7 mouse cellular contexts compared by ENCODE assay signal in the genomic region with DNA sequence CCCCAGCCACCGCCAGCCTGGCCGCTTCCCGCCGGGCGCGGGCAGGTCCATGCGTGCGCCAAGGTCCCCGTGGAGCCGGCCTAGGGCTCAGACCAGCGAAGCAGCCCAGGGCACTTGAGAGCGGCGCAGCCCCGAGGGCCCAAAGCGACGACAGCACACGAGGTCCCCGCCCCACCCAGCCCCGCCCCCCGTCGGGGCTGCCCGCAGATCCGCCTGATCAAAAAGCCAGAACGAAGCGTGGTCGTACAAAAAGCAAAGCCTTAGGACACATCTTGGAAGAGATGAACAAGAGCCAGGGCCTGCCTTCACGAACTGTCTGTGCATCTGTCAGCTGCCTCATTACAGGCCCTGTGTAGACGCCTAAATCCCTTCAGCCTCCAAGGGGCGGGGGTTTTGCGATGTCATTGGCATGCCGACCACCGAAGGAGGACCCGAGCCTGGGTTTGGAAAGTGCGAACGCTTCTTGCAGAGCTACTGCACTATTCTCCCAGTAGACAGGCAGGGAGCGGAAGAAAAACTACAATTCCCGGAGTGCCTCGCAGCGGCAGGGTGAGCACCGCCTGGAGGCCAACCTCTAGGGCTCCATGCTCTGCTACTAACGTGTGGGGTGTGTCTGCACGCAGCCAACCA. TPM values are rescaled to one million over a fixed set of nuclear protein-coding genes. Genes with fewer than 3 reads are reported as not detected.
DNase-seq lines count a peak whose midpoint lies in the region; ATAC-seq lines count a peak whose summit lies in the region.

No protein-coding gene starts in this region.

- H3K9ac ChIP-seq in embryonic facial prominence, embryonic 11.5 days (replicated peaks; ENCODE audit: low read length) = peak overlapping the region; percentile 76
- peak overlapping the region; percentile 91 for H3K9ac ChIP-seq in limb, embryonic 11.5 days (ENCODE audit: low read length)
- H3K9ac ChIP-seq in midbrain, embryonic 14.5 days (replicated peaks; ENCODE audit: low read length) = peak overlapping the region; percentile 88

- H3K27me3 ChIP-seq in embryonic facial prominence, embryonic 11.5 days (ENCODE audit: control insufficient read depth, insufficient read depth, low read length) = no peaks in the 10 kb centered on the region
- no peaks in the 10 kb centered on the region for H3K27me3 ChIP-seq in limb, embryonic 11.5 days (ENCODE audit: control insufficient read depth, insufficient read depth, low read length)
- H3K27me3 ChIP-seq in midbrain, embryonic 14.5 days (ENCODE audit: control insufficient read depth, insufficient read depth, low read length) = no peaks in the 10 kb centered on the region

- peak overlapping the region; percentile 86 for H3K4me3 ChIP-seq in embryonic facial prominence, embryonic 11.5 days (ENCODE audit: low read depth, low read length)
- peak overlapping the region; percentile 70 for H3K4me3 ChIP-seq in limb, embryonic 11.5 days (ENCODE audit: low read depth, low read length)
- peak overlapping the region; percentile 95 for H3K4me3 ChIP-seq in midbrain, embryonic 14.5 days (replicated peaks; ENCODE audit: low read depth, low read length)

- no peaks in the 10 kb centered on the region for H3K4me1 ChIP-seq in embryonic facial prominence, embryonic 11.5 days (ENCODE audit: control insufficient read depth, insufficient read depth, low read length)
- peaks cover 7% of the 10 kb centered on the region; the same call in 1 of the 2 replicates for H3K4me1 ChIP-seq in limb, embryonic 11.5 days (ENCODE audit: control insufficient read depth, insufficient read depth, low read length)
- H3K4me1 ChIP-seq in midbrain, embryonic 14.5 days (ENCODE audit: control insufficient read depth, insufficient read depth, low read length) = peaks cover 19% of the 10 kb centered on the region

- H3K36me3 ChIP-seq in embryonic facial prominence, embryonic 11.5 days (replicated peaks; ENCODE audit: control insufficient read depth, insufficient read depth, low read depth, low read length) = no peaks in the 10 kb centered on the region
- H3K36me3 ChIP-seq in limb, embryonic 11.5 days (ENCODE audit: control insufficient read depth, insufficient read depth, low read length) = no peaks in the 10 kb centered on the region
- H3K36me3 ChIP-seq in midbrain, embryonic 14.5 days (ENCODE audit: control insufficient read depth, insufficient read depth, low read length) = no peaks in the 10 kb centered on the region

- H3K27ac ChIP-seq in embryonic facial prominence, embryonic 11.5 days (replicated peaks; ENCODE audit: low read depth, low read length) = peak overlapping the region; percentile 65; the same call in 1 of the 2 replicates
- peak overlapping the region; percentile 22; the same call in 1 of the 2 replicates for H3K27ac ChIP-seq in limb, embryonic 11.5 days (replicated peaks; ENCODE audit: low read depth, low read length)
- peak overlapping the region; percentile 95 for H3K27ac ChIP-seq in midbrain, embryonic 14.5 days (replicated peaks; ENCODE audit: low read depth, low read length)

- H3K9me3 ChIP-seq in embryonic facial prominence, embryonic 11.5 days (replicated peaks; ENCODE audit: control insufficient read depth, low read length) = no peaks in the 10 kb centered on the region
- H3K9me3 ChIP-seq in limb, embryonic 11.5 days (ENCODE audit: control insufficient read depth, low read length) = no peaks in the 10 kb centered on the region
- no peaks in the 10 kb centered on the region for H3K9me3 ChIP-seq in midbrain, embryonic 14.5 days (ENCODE audit: control insufficient read depth, low read length)

- DNase-seq in adrenal gland, postnatal 14 days = peak; percentile 96
- DNase-seq in embryonic facial prominence, embryonic 11.5 days (ENCODE audit: low spot score) = peak; percentile 96
- DNase-seq in heart, adult 11 months = peak; percentile 100
- DNase-seq in kidney, adult 18-20 months = peak; percentile 93
- DNase-seq in limb, embryonic 11.5 days (ENCODE audit: low spot score) = peak; percentile 95
- DNase-seq in midbrain, embryonic 14.5 days = peak; percentile 97
- peak; percentile 77 to 82 for DNase-seq in spleen, adult 18-20 months

- WGBS in embryonic facial prominence, embryonic 11.5 days = under 1% methylated on average over 42 of the region's 42 CpGs
- under 1% methylated on average over 42 of the region's 42 CpGs for WGBS in limb, embryonic 11.5 days
- under 1% methylated on average over 42 of the region's 42 CpGs for WGBS in midbrain, embryonic 14.5 days

- H3K4me2 ChIP-seq in embryonic facial prominence, embryonic 11.5 days (ENCODE audit: low read depth, low read length) = peak overlapping the region; percentile 35
- H3K4me2 ChIP-seq in limb, embryonic 11.5 days (ENCODE audit: low read depth, severe bottlenecking) = peak overlapping the region; percentile 77
- H3K4me2 ChIP-seq in midbrain, embryonic 14.5 days (ENCODE audit: low read length) = peak overlapping the region; percentile 87

- peak; percentile 95 for ATAC-seq in embryonic facial prominence, embryonic 11.5 days (replicated peaks; ENCODE audit: insufficient number of reproducible peaks, low FRiP score, low TSS enrichment, low read depth)
- ATAC-seq in limb, embryonic 11.5 days (ENCODE audit: insufficient number of reproducible peaks, low FRiP score, low TSS enrichment, low read depth) = peak; percentile 97
- peak; percentile 95 for ATAC-seq in midbrain, embryonic 14.5 days (ENCODE audit: low FRiP score, low TSS enrichment)

RNA-seq across cellular contexts. Expression of a gene that starts 0.3 kb away (rescaled TPM):
- 26.1 and 30.6 TPM in 2 replicates for total RNA-seq in adrenal gland, postnatal 14 days (2021)
- 31.5 and 34.0 TPM in 2 replicates for polyA plus RNA-seq in embryonic facial prominence, embryonic 11.5 days (2014; fragmentation: Nextera tagmentation; extraction: Ambion mirVana)
- 30.4 and 33.2 TPM in 2 replicates for polyA plus RNA-seq in limb, embryonic 11.5 days (2014; fragmentation: Nextera tagmentation; extraction: Ambion mirVana)
- polyA plus RNA-seq in midbrain, embryonic 14.5 days (2014; fragmentation: Nextera tagmentation; extraction: Ambion mirVana) = 59.1 and 59.2 TPM in 2 replicates

Comparison
In these comparisons a context has a peak if more than half of its experiments do, and no peak if none do; other contexts are left out.
1. Peak in every context shown above with its lines: DNase-seq, ATAC-seq, H3K4me3 ChIP-seq and H3K27ac ChIP-seq.
2. H3K27ac ChIP-seq: peak in every context shown above with its lines; median percentile 95 in midbrain, embryonic 14.5 days; 65 in embryonic facial prominence, embryonic 11.5 days; 22 in limb, embryonic 11.5 days.
3. H3K4me2 ChIP-seq: peak in every context shown above with its lines; median percentile 87 in midbrain, embryonic 14.5 days; 77 in limb, embryonic 11.5 days; 35 in embryonic facial prominence, embryonic 11.5 days.